Mouse (Mus musculus) E14TG2a.4 (cell line): Measurements from ENCODE around the gene B3gntl1.

Source experiments
- CTCF ChIP-seq: conservative IDR thresholded peaks from 2 replicates; pipeline ENCODE4 v1.5.1; 2014; ENCODE audit warnings: low read length
- POU5F1 ChIP-seq: IDR thresholded peaks from 2 replicates; pipeline ENCODE4 v1.6.1; 2014; ENCODE audit warnings: low read length, borderline replicate concordance

DNA sequence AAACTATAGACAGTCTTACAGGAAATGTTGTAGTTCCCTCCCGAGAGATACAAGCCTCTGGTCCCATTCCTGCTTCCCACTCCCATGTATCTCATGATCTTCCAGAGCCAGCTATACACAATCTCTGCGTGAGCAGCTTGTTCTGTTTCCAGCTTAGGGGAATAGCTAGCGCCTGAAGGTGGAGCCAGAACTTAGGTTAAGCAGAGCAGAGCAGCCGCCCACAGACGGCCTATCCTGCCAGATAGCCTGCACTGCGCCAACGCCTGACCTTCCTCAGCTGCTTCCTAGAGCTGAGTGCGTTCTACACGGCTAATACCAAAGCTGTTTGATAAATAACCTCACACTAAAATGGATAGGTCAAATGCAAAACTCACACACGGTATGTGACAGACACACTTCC lies 23.1 kb downstream of the B3gntl1 start:
- TF ChIP-seq CTCF (no peak), POU5F1 (no peak)
